Mouse (Mus musculus) cerebellum, postnatal 4 days (tissue): ENCODE results near the gene Magea5.
"Not testable (repeated sequence)": the region's sequence is repeated elsewhere in the genome, so short reads cannot be mapped to it uniquely, and the experiment has no call there.

ENCODE experiments used
- DNase-seq, 2 experiments: peaks; one replicate each; pipeline ENCODE4 v3.0.0; 2022; ENCODE audit warnings: low spot score in 2 of 2, mixed read lengths in 1 of 2

The Magea5 gene

DNA sequence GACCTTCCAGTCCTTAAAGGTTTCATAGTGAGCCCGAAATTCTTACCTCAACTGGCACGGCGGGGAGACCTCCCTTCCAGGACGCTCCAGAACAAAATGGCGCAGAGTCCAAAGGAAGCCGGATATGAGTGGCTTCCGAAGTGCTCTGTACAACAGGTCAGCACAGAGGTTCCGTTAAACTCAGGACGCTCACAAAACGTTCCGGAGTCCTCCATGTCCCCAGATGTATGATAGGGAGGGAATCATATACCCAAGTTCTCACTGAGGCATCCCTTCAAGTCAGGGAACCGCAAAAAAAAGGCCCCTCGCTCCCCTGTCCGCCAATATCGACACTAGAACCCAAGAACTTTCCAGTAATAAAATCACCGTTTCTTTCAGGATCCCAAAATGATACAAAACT, at the start of gene Magea5:
TSS of gene Magea5 (minus strand) at position 101 of the 400 bp plus-strand sequence.
- not testable (repeated sequence) for DNase-seq

GRCm38 (mm10) chrX:155098024-155098423, 35.1 kb upstream of the Magea5 start:
- no peak for DNase-seq

GRCm38 (mm10) chrX:155093566-155093965, 30.6 kb upstream of the Magea5 start, which contains the start of gene Magea2:
TSS of gene Magea2 (minus strand) at chrX:155093666.
- DNase-seq: not testable (repeated sequence)

GRCm38 (mm10) chrX:155089693-155090092, 26.7 kb upstream of the Magea5 start, which contains the start of gene Magea1:
TSS of gene Magea1 (minus strand) at chrX:155089793.
- DNase-seq: not testable (repeated sequence)
